Mouse (Mus musculus): ENCODE measurements around the gene Gm10719. TPM values are rescaled to one million over a fixed set of nuclear protein-coding genes. Genes with fewer than 3 reads are reported as not detected.
"Not testable (repeated sequence)": the region's sequence is repeated elsewhere in the genome, so short reads cannot be mapped to it uniquely, and the experiment has no call there.

Gene Gm10719
- polyA plus RNA-seq, 1 experiment from 2014 or later = not detected

DNA sequence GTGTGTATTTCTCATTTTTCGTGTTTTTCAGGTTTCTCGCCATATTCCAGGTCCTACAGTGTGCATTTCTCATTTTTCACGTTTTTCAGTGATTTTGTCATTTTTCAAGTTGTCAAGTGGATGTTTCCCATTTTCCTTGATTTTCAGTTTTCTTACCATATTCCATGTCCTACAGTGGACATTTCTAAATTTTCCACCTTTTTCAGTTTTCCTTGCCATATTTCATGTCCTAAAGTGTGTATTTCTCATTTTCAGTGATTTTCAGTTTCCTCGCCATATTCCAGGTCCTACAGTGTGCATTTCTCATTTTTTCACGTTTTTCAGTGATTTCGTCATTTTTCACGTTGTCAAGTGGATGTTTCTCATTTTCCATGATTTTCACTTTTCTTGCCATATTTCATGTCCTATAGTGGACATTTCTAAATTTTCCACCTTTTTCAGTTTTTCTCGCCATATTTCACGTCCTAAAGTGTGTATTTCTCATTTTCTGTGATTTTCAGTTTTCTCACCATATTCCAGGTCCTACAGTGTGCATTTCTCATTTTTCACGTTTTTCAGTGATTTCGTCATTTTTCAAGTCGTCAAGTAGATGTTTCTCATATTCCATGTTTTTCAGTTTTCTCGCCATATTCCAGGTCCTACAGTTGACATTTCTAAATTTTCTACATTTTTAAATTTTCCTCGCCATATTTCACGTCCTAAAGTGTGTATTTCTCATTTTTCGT, 12.2 kb downstream of the Gm10719 start:
- not testable (repeated sequence) for H3K36me3 ChIP-seq; H3K9me3 ChIP-seq; H3K4me2 ChIP-seq (replicated peaks); H3K4me1 ChIP-seq; H3K4me3 ChIP-seq; H3K27ac ChIP-seq; H3K9ac ChIP-seq; ATAC-seq (ENCODE audit: low FRiP score, low read depth); H3K27me3 ChIP-seq
- 64% methylated on average over 14 of the region's 16 CpGs for WGBS

DNA sequence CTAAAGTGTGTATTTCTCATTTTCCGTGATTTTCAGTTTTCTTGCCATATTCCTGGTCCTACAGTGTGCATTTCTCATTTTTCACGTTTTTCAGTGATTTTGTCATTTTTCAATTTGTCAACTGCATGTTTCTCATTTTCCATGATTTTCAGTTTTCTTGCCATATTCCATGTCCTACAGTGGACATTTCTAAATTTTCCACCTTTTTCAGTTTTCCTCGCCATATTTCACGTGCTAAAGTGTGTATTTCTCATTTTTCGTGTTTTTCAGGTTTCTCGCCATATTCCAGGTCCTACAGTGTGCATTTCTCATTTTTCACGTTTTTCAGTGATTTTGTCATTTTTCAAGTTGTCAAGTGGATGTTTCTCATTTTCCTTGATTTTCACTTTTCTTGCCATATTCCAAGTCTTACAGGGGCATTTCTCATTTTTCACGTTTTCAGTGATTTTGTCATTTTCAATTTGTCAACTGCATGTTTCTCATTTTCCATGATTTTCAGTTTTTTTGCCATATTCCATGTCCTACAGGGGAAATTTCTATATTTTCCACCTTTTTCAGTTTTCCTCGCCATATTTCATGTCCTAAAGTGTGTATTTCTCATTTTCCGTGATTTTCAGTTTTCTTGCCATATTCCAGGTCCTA, 13.6 kb downstream of the Gm10719 start:
- 61% methylated on average over 2 of the region's 10 CpGs for WGBS
- not testable (repeated sequence) for H3K4me1 ChIP-seq; H3K9ac ChIP-seq; H3K27me3 ChIP-seq; H3K27ac ChIP-seq; H3K4me2 ChIP-seq (replicated peaks); H3K4me3 ChIP-seq; H3K36me3 ChIP-seq; H3K9me3 ChIP-seq
- ATAC-seq (ENCODE audit: low FRiP score, low read depth) = 0 out of 2 replicates have a peak, but pooled peaks have one; percentile 46

DNA sequence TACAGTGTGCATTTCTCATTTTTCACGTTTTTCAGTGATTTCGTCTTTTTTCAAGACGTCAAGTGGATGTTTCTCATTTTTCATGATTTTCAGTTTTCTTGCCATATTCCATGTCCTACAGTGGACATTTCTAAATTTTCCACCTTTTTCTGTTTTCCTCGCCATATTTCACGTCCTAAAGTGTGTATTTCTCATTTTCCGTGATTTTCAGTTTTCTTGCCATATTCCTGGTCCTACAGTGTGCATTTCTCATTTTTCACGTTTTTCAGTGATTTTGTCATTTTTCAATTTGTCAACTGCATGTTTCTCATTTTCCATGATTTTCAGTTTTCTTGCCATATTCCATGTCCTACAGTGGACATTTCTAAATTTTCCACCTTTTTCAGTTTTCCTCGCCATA, 17.1 kb downstream of the Gm10719 start, which contains the start of gene Gm17535:
Gene Gm17535, plus strand, starts transcription at position 301 of the 400 bp plus-strand sequence.
- H3K27me3 ChIP-seq; H3K9me3 ChIP-seq; ATAC-seq (ENCODE audit: low FRiP score, low read depth); H3K9ac ChIP-seq; H3K4me3 ChIP-seq; H3K36me3 ChIP-seq; H3K4me2 ChIP-seq (replicated peaks); H3K27ac ChIP-seq; H3K4me1 ChIP-seq: not testable (repeated sequence)
- WGBS = 47% methylated on average over 1 of the region's 8 CpGs

DNA sequence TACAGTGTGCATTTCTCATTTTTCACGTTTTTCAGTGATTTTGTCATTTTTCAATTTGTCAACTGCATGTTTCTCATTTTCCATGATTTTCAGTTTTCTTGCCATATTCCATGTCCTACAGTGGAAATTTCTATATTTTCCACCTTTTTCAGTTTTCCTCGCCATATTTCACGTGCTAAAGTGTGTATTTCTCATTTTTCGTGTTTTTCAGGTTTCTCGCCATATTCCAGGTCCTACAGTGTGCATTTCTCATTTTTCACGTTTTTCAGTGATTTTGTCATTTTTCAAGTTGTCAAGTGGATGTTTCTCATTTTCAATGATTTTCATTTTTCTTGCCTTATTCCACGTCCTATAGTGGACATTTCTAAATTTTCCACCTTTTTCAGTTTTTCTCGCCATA, 19.4 kb downstream of the Gm10719 start, which contains the start of gene Gm10715:
Gene Gm10715, plus strand, starts transcription at position 301 of the 400 bp plus-strand sequence.
- not testable (repeated sequence) for ATAC-seq (ENCODE audit: low FRiP score, low read depth); H3K27me3 ChIP-seq; H3K9me3 ChIP-seq; H3K4me2 ChIP-seq (replicated peaks); H3K27ac ChIP-seq; H3K4me1 ChIP-seq; H3K36me3 ChIP-seq; H3K9ac ChIP-seq; H3K4me3 ChIP-seq
- 76% methylated on average over 8 of the region's 8 CpGs for WGBS

DNA sequence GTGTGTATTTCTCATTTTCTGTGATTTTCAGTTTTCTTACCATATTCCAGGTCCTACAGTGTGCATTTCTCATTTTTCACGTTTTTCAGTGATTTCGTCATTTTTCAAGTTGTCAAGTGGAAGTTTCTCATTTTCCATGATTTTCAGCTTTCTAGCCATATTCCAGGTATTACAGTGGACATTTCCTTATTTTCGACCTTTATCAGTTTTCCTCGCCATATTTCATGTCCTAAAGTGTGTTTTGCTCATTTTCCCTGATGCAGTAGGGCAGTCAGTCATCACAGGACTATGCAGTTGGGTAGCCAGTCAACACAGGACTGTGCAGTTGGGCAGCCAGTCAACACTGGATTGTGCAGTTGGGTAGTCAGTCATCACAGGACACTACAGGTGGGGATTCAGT, 21.0 kb downstream of the Gm10719 start:
- not testable (repeated sequence) for ATAC-seq (ENCODE audit: low FRiP score, low read depth); H3K9me3 ChIP-seq

More for the DNA sequence above, 21.0 kb downstream of the Gm10719 start:
- H3K9ac ChIP-seq; H3K4me2 ChIP-seq (replicated peaks); H3K27me3 ChIP-seq; H3K27ac ChIP-seq; H3K36me3 ChIP-seq; H3K4me3 ChIP-seq; H3K4me1 ChIP-seq: not testable (repeated sequence)
- 72% methylated on average over 4 of the region's 4 CpGs for WGBS

Small RNA genes lying within 50 kb of the gene (microRNA-seq; reads per million reads assigned to microRNA genes)
- gene Mir101c = not detected

Other genes with a start within 250 kb of the Gm10719 start
- not detected in 2 replicates for gene Gm10722, start 16.5 kb upstream of the Gm10719 start, polyA plus RNA-seq (2015; fragmentation: Nextera tagmentation; extraction: Ambion mirVana)
- not detected in 2 replicates for gene Gm11168, start 14.1 kb upstream of the Gm10719 start, polyA plus RNA-seq (2015; fragmentation: Nextera tagmentation; extraction: Ambion mirVana)
- gene Gm10721, start 4.3 kb upstream of the Gm10719 start, polyA plus RNA-seq (2015; fragmentation: Nextera tagmentation; extraction: Ambion mirVana) = 0.31 TPM in 1 of 2 replicates, not detected in the other
- not detected in 2 replicates for gene Gm10720, start 1.8 kb upstream of the Gm10719 start, polyA plus RNA-seq (2015; fragmentation: Nextera tagmentation; extraction: Ambion mirVana)
- 0.47 TPM in 1 of 2 replicates, not detected in the other for gene Gm10718, start 6.1 kb downstream of the Gm10719 start, polyA plus RNA-seq (2015; fragmentation: Nextera tagmentation; extraction: Ambion mirVana)
- not detected in 2 replicates for gene Gm10717, start 8.0 kb downstream of the Gm10719 start, polyA plus RNA-seq (2015; fragmentation: Nextera tagmentation; extraction: Ambion mirVana)
- not detected in 2 replicates for gene Gm17535, start 17.2 kb downstream of the Gm10719 start, polyA plus RNA-seq (2015; fragmentation: Nextera tagmentation; extraction: Ambion mirVana)
- gene Gm10715, start 19.5 kb downstream of the Gm10719 start, polyA plus RNA-seq (2015; fragmentation: Nextera tagmentation; extraction: Ambion mirVana) = not detected in 2 replicates